Comparison of ENCODE assay signal across 8 mouse cellular contexts in the genomic region with DNA sequence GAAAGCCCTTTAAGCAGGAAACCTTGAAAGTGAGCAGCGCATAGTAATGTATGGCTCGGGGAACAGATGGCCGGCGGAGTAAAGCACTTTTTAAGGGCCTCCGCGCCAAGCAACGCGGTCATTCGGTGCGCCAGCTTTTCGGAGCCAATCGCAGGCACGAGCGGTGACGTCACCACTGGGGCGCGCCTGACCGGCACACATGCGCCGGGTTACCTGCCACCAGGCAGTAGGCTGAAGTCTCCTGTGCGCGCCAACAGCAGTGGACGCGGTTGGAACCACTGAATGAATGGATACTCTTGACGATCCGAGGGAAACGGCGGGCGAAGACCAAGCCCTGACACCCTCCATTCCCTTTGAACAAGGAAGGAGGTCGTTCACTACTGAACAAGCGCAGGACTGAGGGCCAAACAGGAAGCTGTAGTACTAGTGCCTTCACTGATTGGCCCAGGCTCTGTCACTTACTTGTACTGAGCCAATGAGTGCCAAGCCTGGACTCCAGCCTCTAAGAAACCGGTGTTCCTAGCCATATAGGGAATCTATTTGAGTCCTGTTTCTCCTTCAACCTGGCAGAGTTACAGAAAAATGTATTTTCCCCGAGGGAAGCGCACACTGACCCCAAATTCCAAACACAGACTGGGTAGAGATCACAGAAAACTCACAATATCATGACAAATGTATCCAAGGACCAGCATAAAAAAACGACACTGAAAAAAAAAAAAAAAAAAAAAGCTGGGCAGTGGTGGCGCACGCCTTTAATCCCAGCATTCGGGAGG. TPM values are rescaled to one million over a fixed set of nuclear protein-coding genes. Genes with fewer than 3 reads are reported as not detected.
A peak's percentile ranks its signal among the peaks of the same experiment; 100 is the strongest.
DNase-seq lines count a peak whose midpoint lies in the region; ATAC-seq lines count a peak whose summit lies in the region.

A gene (minus strand): TSS at position 412 of the 773 bp plus-strand sequence.

- 1% methylated on average over 38 of the region's 38 CpGs for WGBS in hindbrain, embryonic 14.5 days

- peak within 1 kb of the TSS; percentile 46 for H3K4me3 ChIP-seq in hindbrain, embryonic 14.5 days (replicated peaks; ENCODE audit: low read length)

- H3K9ac ChIP-seq in hindbrain, embryonic 14.5 days: peak within 1 kb of the TSS; percentile 59

- no peaks in the 10 kb centered on the region for H3K27me3 ChIP-seq in hindbrain, embryonic 14.5 days (ENCODE audit: control insufficient read depth, insufficient read depth, low read length)

- peak; percentile 99 for DNase-seq in R1 (ENCODE audit: low read depth, low spot score)
- DNase-seq in cerebellum, postnatal 25 days: peak; percentile 99
- DNase-seq in frontal cortex, postnatal 25 days (ENCODE audit: low spot score in 2 of 2): peak; percentile 92 to 93
- peak; percentile 96 for DNase-seq in hindbrain, embryonic 14.5 days (ENCODE audit: low spot score)
- peak; percentile 92 to 96 for DNase-seq in layer of hippocampus, postnatal 36 days
- peak; percentile 97 for DNase-seq in lung, postnatal 36 days
- DNase-seq in retina, postnatal 1 day: peak; percentile 98
- DNase-seq in urinary bladder, adult 18-20 months (ENCODE audit: low spot score in 2 of 2): peak; percentile 86

- H3K36me3 ChIP-seq in hindbrain, embryonic 14.5 days (replicated peaks; ENCODE audit: control insufficient read depth, insufficient read depth): peaks cover 55% of the 10 kb centered on the region

- H3K4me2 ChIP-seq in hindbrain, embryonic 14.5 days (replicated peaks): peak within 1 kb of the TSS; percentile 65

- ATAC-seq in hindbrain, embryonic 14.5 days (ENCODE audit: low FRiP score): peak; percentile 99

- H3K27ac ChIP-seq in hindbrain, embryonic 14.5 days: peak within 1 kb of the TSS; percentile 84

- H3K4me1 ChIP-seq in hindbrain, embryonic 14.5 days (replicated peaks; ENCODE audit: control insufficient read depth, insufficient read depth, low read length): peaks cover 12% of the 10 kb centered on the region

- no peaks in the 10 kb centered on the region for H3K9me3 ChIP-seq in hindbrain, embryonic 14.5 days (ENCODE audit: control insufficient read depth, low read length)

RNA-seq across cellular contexts. Expression of the gene that starts here (rescaled TPM):
- polyA plus RNA-seq in hindbrain, embryonic 14.5 days (2014; fragmentation: Nextera tagmentation; extraction: Ambion mirVana): 9.4 and 11.6 TPM in 2 replicates
- 10 to 100 TPM; 13.2 to 16.6 TPM for total RNA-seq in layer of hippocampus, postnatal 36 days (2021)

Comparison
In these comparisons a context has a peak if more than half of its experiments do, and no peak if none do; other contexts are left out.
1. Peak in every context shown above with its lines: DNase-seq, ATAC-seq, H3K4me3 ChIP-seq and H3K27ac ChIP-seq.